Mouse (Mus musculus): ENCODE data around the gene Rtca.

The Rtca gene

DNA sequence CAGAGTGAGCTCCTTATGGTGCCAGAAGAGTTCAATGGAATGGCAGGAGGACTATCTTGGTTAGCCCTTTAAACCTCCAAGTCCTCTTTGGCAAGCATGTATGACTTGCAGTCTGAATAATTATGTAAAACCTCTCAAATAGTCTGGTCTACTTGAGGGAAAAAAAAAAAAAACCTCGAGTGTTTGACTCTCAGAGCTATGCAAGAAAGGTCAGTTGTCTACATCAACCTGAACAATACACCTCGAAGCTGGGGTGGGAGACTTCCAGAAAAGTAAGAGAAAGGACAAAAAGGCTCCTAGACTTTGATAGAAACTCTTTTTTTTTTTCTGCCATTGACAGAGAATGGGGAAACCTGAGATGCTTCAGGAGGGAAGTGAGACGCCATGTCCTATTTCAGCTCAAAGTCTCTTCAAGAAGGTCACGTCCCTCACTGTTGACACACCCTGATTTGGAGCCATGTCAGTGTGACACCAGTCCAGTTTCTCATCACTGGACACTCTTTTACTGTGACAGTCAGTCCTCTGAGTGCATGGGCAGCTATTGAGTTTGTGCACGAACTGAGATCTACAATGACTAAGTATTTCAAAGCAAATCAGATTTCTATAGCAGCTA, 31.2 kb downstream of the Rtca start:
- no peak for DNase-seq (ENCODE audit: extremely low spot score, low read depth, low spot score)

DNA sequence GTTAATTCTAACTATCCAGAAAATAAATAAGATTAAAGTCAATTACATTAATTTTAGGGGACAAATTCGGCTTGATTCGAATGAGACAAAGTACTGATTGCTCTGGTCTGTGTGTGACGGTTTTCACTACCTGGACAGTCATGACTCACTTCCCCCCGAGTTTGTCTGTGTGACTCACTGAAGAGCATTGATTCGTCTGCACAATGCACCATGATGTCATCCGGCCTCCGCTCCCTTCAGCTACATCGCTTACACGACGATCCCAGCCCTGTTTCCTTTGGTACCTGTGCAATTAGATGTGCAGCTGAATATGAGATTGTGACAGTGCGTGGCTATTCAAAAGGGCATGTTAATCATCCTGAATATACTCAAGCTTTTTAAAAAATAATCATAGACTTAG, 33.4 kb downstream of the Rtca start:
- no peak for DNase-seq (ENCODE audit: extremely low spot score, low read depth, low spot score)

DNA sequence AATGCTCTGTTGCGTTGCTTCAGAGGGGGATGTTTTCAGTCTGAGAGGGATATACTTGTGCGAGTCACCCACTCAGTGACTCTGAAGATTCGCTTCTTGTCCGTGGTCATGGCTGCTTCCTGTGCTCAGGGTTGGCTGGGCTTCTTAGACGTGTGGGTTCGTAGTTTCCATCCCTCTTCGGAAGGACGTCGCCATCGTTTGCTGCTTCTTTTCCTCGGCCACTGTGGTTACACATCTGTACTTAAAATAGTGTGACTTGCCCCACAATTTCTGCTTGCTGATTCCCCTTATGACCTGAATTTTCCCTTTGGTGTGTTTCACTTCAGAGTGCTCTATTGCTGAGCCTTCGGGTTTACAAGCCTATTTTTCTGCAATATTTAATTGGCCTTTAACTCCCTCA, 42.3 kb downstream of the Rtca start:
- DNase-seq (ENCODE audit: extremely low spot score, low read depth, low spot score), result no peak

DNA sequence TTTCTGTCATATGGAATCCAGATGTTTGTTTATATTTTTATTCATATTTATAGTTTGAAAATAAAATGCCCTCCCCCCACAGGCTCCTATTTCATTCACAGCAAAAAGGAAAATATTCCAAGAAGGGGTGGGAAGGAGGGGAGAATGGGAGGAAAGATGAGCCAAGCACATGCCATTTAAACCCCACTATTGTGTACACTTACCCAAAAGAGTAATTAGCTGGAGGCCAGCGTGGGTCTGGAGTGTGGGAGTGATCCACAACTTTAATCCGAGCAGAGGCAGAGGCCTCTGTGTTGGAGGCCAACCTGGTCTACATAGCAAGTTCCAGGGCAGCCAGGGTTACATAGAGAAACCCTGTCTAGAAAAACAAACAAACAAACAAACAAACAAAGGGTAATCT, 43.7 kb downstream of the Rtca start:
- DNase-seq (ENCODE audit: extremely low spot score, low read depth, low spot score), result no peak

DNA sequence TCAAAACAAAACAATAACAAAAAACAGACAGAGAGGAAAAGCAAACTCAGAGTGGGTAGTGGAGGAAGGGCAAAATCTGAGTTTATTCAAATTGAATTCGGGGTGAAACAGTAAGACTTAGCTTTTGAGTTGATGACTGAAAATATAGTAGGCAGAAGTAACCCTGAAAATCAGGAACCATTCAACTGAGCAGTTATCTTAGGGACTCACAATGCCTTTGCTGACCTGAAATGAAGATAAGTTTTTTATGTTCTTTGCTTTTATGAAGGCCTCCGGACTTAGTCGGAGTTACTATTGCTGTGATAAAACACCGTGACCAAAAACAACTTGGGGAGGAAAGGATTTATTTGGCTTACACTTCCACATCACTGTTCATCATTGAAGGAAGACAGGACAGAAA, 47.0 kb downstream of the Rtca start:
- no peak for DNase-seq (ENCODE audit: extremely low spot score, low read depth, low spot score)

GRCm38 (mm10) chr3:116454529-116454928, 53.5 kb downstream of the Rtca start:
- no peak for DNase-seq (ENCODE audit: extremely low spot score, low read depth, low spot score)

- no peak for DNase-seq (ENCODE audit: extremely low spot score, low read depth, low spot score)
Observed at GRCm38 (mm10) chr3:116450741-116451140, 57.3 kb downstream of the Rtca start.

DNA sequence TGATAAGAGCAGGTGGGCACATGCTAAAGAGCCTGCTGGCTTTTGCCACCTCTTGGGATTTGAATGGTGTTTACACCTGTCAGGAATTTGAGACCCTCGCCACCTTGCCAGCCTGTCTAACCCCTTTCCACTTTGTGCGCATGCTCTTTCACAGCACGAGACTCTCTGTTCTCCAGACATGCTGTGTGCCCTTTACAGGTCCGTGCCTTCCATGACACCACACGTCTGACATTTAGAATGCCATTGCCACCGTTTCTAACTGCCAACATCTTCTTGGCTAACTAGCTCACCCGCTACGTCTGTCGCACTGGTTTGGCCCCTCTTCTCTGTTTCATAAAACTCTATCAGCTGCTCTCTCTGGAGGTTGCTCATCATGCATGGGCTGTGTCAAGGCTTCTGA, 63.7 kb downstream of the Rtca start:
- DNase-seq (ENCODE audit: extremely low spot score, low read depth, low spot score), result no peak

DNA sequence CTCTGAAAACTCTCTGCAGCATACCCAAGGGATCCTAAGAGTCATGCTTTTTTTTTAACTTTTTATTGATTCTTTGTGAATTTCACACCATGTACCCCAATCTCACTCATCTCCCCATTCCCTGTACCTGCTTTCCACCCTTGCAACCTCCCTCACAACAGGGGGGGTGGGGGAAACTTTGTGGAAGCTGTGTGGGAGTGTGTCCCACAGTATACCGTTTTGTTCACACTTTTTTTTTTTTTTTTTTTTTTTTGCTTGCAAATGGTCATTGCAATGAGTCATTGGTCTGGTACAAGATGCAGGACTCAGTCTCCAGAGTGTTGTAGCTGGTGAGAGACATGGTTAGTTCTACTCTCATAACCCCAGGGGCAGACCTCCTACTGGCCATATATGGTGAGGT, 65.2 kb downstream of the Rtca start:
- no peak for DNase-seq (ENCODE audit: extremely low spot score, low read depth, low spot score)

GRCm38 (mm10) chr3:116441518-116442205, 66.3 kb downstream of the Rtca start:
- no peak for DNase-seq (ENCODE audit: extremely low spot score, low read depth, low spot score)

GRCm38 (mm10) chr3:116440066-116440997, 67.7 kb downstream of the Rtca start:
- DNase-seq (ENCODE audit: extremely low spot score, low read depth, low spot score), result no peak
